ENCODE assay signal across 8 mouse cellular contexts in genomic region chr6:83197345-83198004, GRCm38 (mm10). TPM values are rescaled to one million over a fixed set of nuclear protein-coding genes. Genes with fewer than 3 reads are reported as not detected.
DNase-seq lines count a peak whose midpoint lies in the region; ATAC-seq and TF ChIP-seq lines count a peak whose summit lies in the region.

No protein-coding gene starts in this region.

- WGBS in heart, embryonic 16.5 days = 44% methylated on average over 15 of the region's 15 CpGs

- DNase-seq in gastrocnemius, postnatal 25 days = peak; percentile 40
- DNase-seq in gastrocnemius, postnatal 4 days (ENCODE audit: low spot score in 2 of 2) = no peak
- peak; percentile 26 for DNase-seq in MEL (ENCODE audit: low read depth, low spot score)
- DNase-seq in cerebellum, adult 9-11 months = peak; percentile 88
- DNase-seq in layer of hippocampus, postnatal 10 days (ENCODE audit: low spot score in 2 of 2) = peak; percentile 81 to 85
- peak; percentile 58 for DNase-seq in ovary, postnatal 14 days (ENCODE audit: low spot score)

- H3K9me3 ChIP-seq in MEL (replicated peaks; ENCODE audit: insufficient read depth, low read length) = no peaks in the 10 kb centered on the region
- no peaks in the 10 kb centered on the region for H3K9me3 ChIP-seq in heart, embryonic 16.5 days (replicated peaks; ENCODE audit: control insufficient read depth, low read length)

- no peaks in the 10 kb centered on the region for H3K79me2 ChIP-seq in MEL (ENCODE audit: control insufficient read depth, insufficient read depth, low read length, poor library complexity)

- TF ChIP-seq EP300 in MEL (IDR thresholded peaks at IDR 0.05; ENCODE audit: low read depth in 1 of 2, low read length in 2 of 2) = no peak

- no peaks in the 10 kb centered on the region for H3K4me1 ChIP-seq in MEL (ENCODE audit: control insufficient read depth in 1 of 2, insufficient read depth in 2 of 2, low read length in 2 of 2)
- H3K4me1 ChIP-seq in heart, embryonic 16.5 days (ENCODE audit: control insufficient read depth, insufficient read depth, low read length) = peaks cover 10% of the 10 kb centered on the region

- TF ChIP-seq RAD21 in MEL (IDR thresholded peaks at IDR 0.05; ENCODE audit: low read depth, low read length) = no peak

- H3K27ac ChIP-seq in MEL (ENCODE audit: control insufficient read depth, low read depth, low read length) = no peak overlapping the region
- H3K27ac ChIP-seq in heart, embryonic 16.5 days (ENCODE audit: low read length) = peak overlapping the region; percentile 29; the same call in 1 of the 2 replicates

- no peak overlapping the region for H3K4me3 ChIP-seq in MEL (ENCODE audit: control insufficient read depth in 1 of 2, insufficient read depth in 1 of 2, low read depth in 2 of 2, low read length in 2 of 2)
- H3K4me3 ChIP-seq in heart, embryonic 16.5 days (ENCODE audit: low read length) = no peak overlapping the region

- no peaks in the 10 kb centered on the region for H3K27me3 ChIP-seq in MEL (ENCODE audit: control insufficient read depth in 1 of 2, insufficient read depth in 2 of 2, low read length in 2 of 2)
- H3K27me3 ChIP-seq in heart, embryonic 16.5 days (ENCODE audit: control insufficient read depth, insufficient read depth, low read length) = no peaks in the 10 kb centered on the region

- no peak for TF ChIP-seq POLR2A in MEL (IDR thresholded peaks at IDR 0.05; ENCODE audit: control insufficient read depth in 1 of 2, insufficient read depth in 1 of 2, low read depth in 1 of 2, low read length in 2 of 2, poor library complexity in 1 of 2)

- ATAC-seq in heart, embryonic 16.5 days (replicated peaks; ENCODE audit: extremely low read depth, insufficient read depth, low FRiP score) = peak; percentile 49
- ATAC-seq in erythroid progenitor cell, adult 5-6 weeks (replicated peaks; ENCODE audit: low FRiP score, poor library complexity, severe bottlenecking) = no peak

- TF ChIP-seq CTCF in MEL (IDR thresholded peaks at IDR 0.05 in 2 of 3, conservative IDR thresholded peaks at IDR 0.05 in 1 of 3; ENCODE audit: control insufficient read depth in 1 of 3, insufficient read depth in 1 of 3, low read depth in 2 of 3, low read length in 3 of 3, poor library complexity in 1 of 3, severe bottlenecking in 1 of 3) = peak in 2 of 3 experiments; percentile 42 to 61; a peak in 4 of 6 replicates

- H3K4me2 ChIP-seq in heart, embryonic 16.5 days (ENCODE audit: low read depth, low read length) = no peak overlapping the region

- H3K9ac ChIP-seq in MEL (ENCODE audit: control insufficient read depth, low read depth, low read length, poor library complexity, severe bottlenecking) = no peak overlapping the region
- H3K9ac ChIP-seq in heart, embryonic 16.5 days (ENCODE audit: low read length) = no peak overlapping the region

- peaks cover 0 to 4% of the 10 kb centered on the region in 2 experiments; a peak in 1 of 4 replicates for H3K36me3 ChIP-seq in MEL (ENCODE audit: control insufficient read depth in 1 of 2, insufficient read depth in 2 of 2, low read length in 2 of 2)
- H3K36me3 ChIP-seq in heart, embryonic 16.5 days (ENCODE audit: control insufficient read depth, insufficient read depth) = peaks cover 67% of the 10 kb centered on the region

TF ChIP-seq in MEL, 35 proteins besides CTCF, POLR2A, EP300 and RAD21:
- TF ChIP-seq SMC3 (IDR thresholded peaks at IDR 0.05; ENCODE audit: low read depth, low read length) = no peak
- no peak for TF ChIP-seq JUND (IDR thresholded peaks at IDR 0.05; ENCODE audit: low read depth, low read length)
- no peak for TF ChIP-seq USF1 (IDR thresholded peaks at IDR 0.05; ENCODE audit: low read depth, low read length)
- TF ChIP-seq TAL1 (IDR thresholded peaks at IDR 0.05; ENCODE audit: low read length) = no peak
- no peak for TF ChIP-seq ZC3H11A (IDR thresholded peaks at IDR 0.05; ENCODE audit: low read depth, low read length)
- no peak for TF ChIP-seq MYC (IDR thresholded peaks at IDR 0.05; ENCODE audit: low read depth, low read length)
- TF ChIP-seq ELF1 (IDR thresholded peaks at IDR 0.05; ENCODE audit: low read depth, low read length) = no peak
- no peak for TF ChIP-seq POLR2AphosphoS2 (IDR thresholded peaks at IDR 0.05; ENCODE audit: low read length)
- no peak for TF ChIP-seq HCFC1 (IDR thresholded peaks at IDR 0.05; ENCODE audit: low read depth, low read length)
- no peak for TF ChIP-seq BHLHE40 (IDR thresholded peaks at IDR 0.05; ENCODE audit: borderline replicate concordance, low read depth, low read length)
- no peak for TF ChIP-seq TBP (IDR thresholded peaks at IDR 0.05; ENCODE audit: low read depth, low read length)
- no peak for TF ChIP-seq USF2 (IDR thresholded peaks at IDR 0.05; ENCODE audit: borderline replicate concordance in 1 of 2, insufficient read depth in 1 of 2, low read depth in 1 of 2, low read length in 2 of 2)
- TF ChIP-seq ZKSCAN1 (IDR thresholded peaks at IDR 0.05; ENCODE audit: low read depth, low read length) = no peak
- TF ChIP-seq ETS1 (IDR thresholded peaks at IDR 0.05; ENCODE audit: low read depth, low read length) = no peak
- no peak for TF ChIP-seq ZMIZ1 (IDR thresholded peaks at IDR 0.05; ENCODE audit: low read depth, low read length)
- TF ChIP-seq NRF1 (IDR thresholded peaks at IDR 0.05; ENCODE audit: insufficient read depth, low read depth, low read length, poor library complexity, severe bottlenecking) = no peak
- no peak for TF ChIP-seq E2F4 (IDR thresholded peaks at IDR 0.05; ENCODE audit: borderline replicate concordance, low read depth, low read length)

RNA-seq across cellular contexts. Expression of gene Slc4a5, which starts 22.2 kb away (rescaled TPM):
- not detected for total RNA-seq in gastrocnemius, postnatal 25 days (2021)
- total RNA-seq in gastrocnemius, postnatal 4 days (2021) = under 1 TPM in 1 of 2 experiments, not detected in 1; 0.07 TPM
- total RNA-seq in MEL (2012; rRNA removed) = 0.04 and 0.07 TPM in 2 replicates
- polyA plus RNA-seq in MEL (2012; ENCODE audit: insufficient read depth in 1 of 2, insufficient read length in 2 of 2, low read depth in 1 of 2, low replicate concordance in 2 of 2, missing spikeins in 1 of 2) = not detected
- 0.17 and 0.50 TPM in 2 replicates for polyA plus RNA-seq in heart, embryonic 16.5 days (2015; fragmentation: Nextera tagmentation; extraction: Ambion mirVana)
- 1 to 10 TPM in 1 of 2 experiments, under 1 TPM in 1; 0.31 to 2.9 TPM for total RNA-seq in layer of hippocampus, postnatal 10 days (2021)
- not detected in 2 replicates for total RNA-seq in erythroid progenitor cell, adult 5-6 weeks (2015; ENCODE audit: low replicate concordance)
- total RNA-seq in erythroid progenitor cell, adult 5-6 weeks (2017; ENCODE audit: low replicate concordance) = 0.39 TPM in 1 of 2 replicates, not detected in the other

RNA-seq across cellular contexts. Expression of gene Dctn1, which starts 31.8 kb away (rescaled TPM):
- total RNA-seq in gastrocnemius, postnatal 25 days (2021) = 100 to 1,000 TPM; 118 to 126 TPM
- total RNA-seq in gastrocnemius, postnatal 4 days (2021) = 100 to 1,000 TPM; 140 to 149 TPM
- 21.9 and 23.3 TPM in 2 replicates for total RNA-seq in MEL (2012; rRNA removed)
- 10 to 100 TPM in 1 of 2 experiments, not detected in 1; 81.9 TPM for polyA plus RNA-seq in MEL (2012; ENCODE audit: insufficient read depth in 1 of 2, insufficient read length in 2 of 2, low read depth in 1 of 2, low replicate concordance in 2 of 2, missing spikeins in 1 of 2)
- polyA plus RNA-seq in heart, embryonic 16.5 days (2015; fragmentation: Nextera tagmentation; extraction: Ambion mirVana) = 76.9 and 78.1 TPM in 2 replicates
- 100 to 1,000 TPM; 360 to 362 TPM for total RNA-seq in layer of hippocampus, postnatal 10 days (2021)
- 27.7 and 33.5 TPM in 2 replicates for total RNA-seq in erythroid progenitor cell, adult 5-6 weeks (2015; ENCODE audit: low replicate concordance)
- total RNA-seq in erythroid progenitor cell, adult 5-6 weeks (2017; ENCODE audit: low replicate concordance) = 74.6 and 104 TPM in 2 replicates

RNA-seq across cellular contexts. Expression of gene 1700003E16Rik, which starts 41.3 kb away (rescaled TPM):
- not detected for total RNA-seq in gastrocnemius, postnatal 25 days (2021)
- not detected for total RNA-seq in gastrocnemius, postnatal 4 days (2021)
- 0.15 and 0.23 TPM in 2 replicates for total RNA-seq in MEL (2012; rRNA removed)
- under 1 TPM in 1 of 2 experiments, not detected in 1; 0.50 TPM for polyA plus RNA-seq in MEL (2012; ENCODE audit: insufficient read depth in 1 of 2, insufficient read length in 2 of 2, low read depth in 1 of 2, low replicate concordance in 2 of 2, missing spikeins in 1 of 2)
- 1.5 and 2.2 TPM in 2 replicates for polyA plus RNA-seq in heart, embryonic 16.5 days (2015; fragmentation: Nextera tagmentation; extraction: Ambion mirVana)
- 10 to 100 TPM; 20.6 to 22.1 TPM for total RNA-seq in layer of hippocampus, postnatal 10 days (2021)
- not detected in 2 replicates for total RNA-seq in erythroid progenitor cell, adult 5-6 weeks (2015; ENCODE audit: low replicate concordance)
- total RNA-seq in erythroid progenitor cell, adult 5-6 weeks (2017; ENCODE audit: low replicate concordance) = not detected in 2 replicates

RNA-seq across cellular contexts. Expression of gene Wdr54, which starts 41.3 kb away (rescaled TPM):
- total RNA-seq in gastrocnemius, postnatal 25 days (2021) = 1 to 10 TPM; 1.2 to 1.4 TPM
- total RNA-seq in gastrocnemius, postnatal 4 days (2021) = 1 to 10 TPM; 1.9 to 2.5 TPM
- total RNA-seq in MEL (2012; rRNA removed) = 3.2 and 3.4 TPM in 2 replicates
- polyA plus RNA-seq in MEL (2012; ENCODE audit: insufficient read depth in 1 of 2, insufficient read length in 2 of 2, low read depth in 1 of 2, low replicate concordance in 2 of 2, missing spikeins in 1 of 2) = 1 to 10 TPM in 1 of 2 experiments, not detected in 1; 4.6 TPM
- 3.8 and 5.4 TPM in 2 replicates for polyA plus RNA-seq in heart, embryonic 16.5 days (2015; fragmentation: Nextera tagmentation; extraction: Ambion mirVana)
- total RNA-seq in layer of hippocampus, postnatal 10 days (2021) = 10 to 100 TPM; 21.5 to 28.1 TPM
- total RNA-seq in erythroid progenitor cell, adult 5-6 weeks (2015; ENCODE audit: low replicate concordance) = not detected in 2 replicates
- not detected in 2 replicates for total RNA-seq in erythroid progenitor cell, adult 5-6 weeks (2017; ENCODE audit: low replicate concordance)

Comparison
In these comparisons a context has a peak if more than half of its experiments do, and no peak if none do; other contexts are left out.
1. DNase-seq: peak in gastrocnemius, postnatal 25 days (single experiment), MEL (single experiment), cerebellum, adult 9-11 months (single experiment), layer of hippocampus, postnatal 10 days (2 of 2) and ovary, postnatal 14 days (single experiment); none in gastrocnemius, postnatal 4 days (0 of 2).
2. RNA of gene 1700003E16Rik, which starts 41.3 kb away (total RNA-seq): 20.6 to 22.1 TPM in layer of hippocampus, postnatal 10 days; 0.15 to 0.23 TPM in MEL, not detected in gastrocnemius, postnatal 4 days, not detected in gastrocnemius, postnatal 25 days and not detected in erythroid progenitor cell, adult 5-6 weeks; every median in the first group is over 10 times any median in the second.